Mouse (Mus musculus) G1E (cell line): ENCODE measurements at regions not wholly inside any gene's neighbourhood (a gene's known extent, or its start where the extent isn't known, plus 50 kb on each side); places are given as distances from the start of the nearest gene placed in this dataset.

Experiments used
- CTCF ChIP-seq: IDR thresholded peaks from 2 replicates; pipeline ENCODE4 v1.5.1; 2012; ENCODE audit warnings: low read depth, low read length, inconsistent platforms, mixed read lengths
- POLR2AphosphoS5 ChIP-seq: IDR thresholded peaks from 2 replicates; pipeline ENCODE4 v1.6.1; 2012; ENCODE audit warnings: low read depth, low read length, inconsistent platforms; ENCODE audit not compliant: insufficient replicate concordance
- TAL1 ChIP-seq: conservative IDR thresholded peaks from 2 replicates; pipeline ENCODE4 v1.6.1; 2012; ENCODE audit warnings: low read depth, low read length, inconsistent platforms, mixed read lengths

DNA sequence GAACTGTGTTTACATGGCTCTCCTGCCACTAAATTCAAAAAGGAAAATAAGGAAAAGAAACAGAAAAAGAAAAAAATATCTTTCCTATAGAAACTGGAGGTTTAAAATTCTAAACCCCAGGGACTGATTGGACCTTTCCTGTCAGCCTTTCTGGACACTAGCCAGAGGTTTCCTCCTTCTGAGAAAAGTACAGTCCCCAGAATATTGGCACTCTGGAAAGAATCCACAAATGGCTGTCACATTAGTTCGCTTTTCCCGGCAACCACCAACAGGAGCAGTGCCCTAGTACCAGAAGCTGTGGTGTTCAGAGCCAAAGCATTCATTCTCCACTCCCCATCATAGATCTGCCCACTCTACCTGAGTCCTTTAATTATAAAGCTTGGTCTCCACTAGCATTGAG lies 258.8 kb downstream of the Icos start:
- TF ChIP-seq CTCF (no peak), TAL1 (no peak), POLR2AphosphoS5 (no peak)
